Mouse (Mus musculus): ENCODE results near the gene Vps33b. TPM values are rescaled to one million over a fixed set of nuclear protein-coding genes. Genes with fewer than 3 reads are reported as not detected.

The Vps33b gene
- polyA plus RNA-seq (2014; fragmentation: Illumina TruSeq; extraction: RNeasy Lipid Tissue Mini Kit (QIAGEN cat#74804)), result 3.7 TPM

DNA sequence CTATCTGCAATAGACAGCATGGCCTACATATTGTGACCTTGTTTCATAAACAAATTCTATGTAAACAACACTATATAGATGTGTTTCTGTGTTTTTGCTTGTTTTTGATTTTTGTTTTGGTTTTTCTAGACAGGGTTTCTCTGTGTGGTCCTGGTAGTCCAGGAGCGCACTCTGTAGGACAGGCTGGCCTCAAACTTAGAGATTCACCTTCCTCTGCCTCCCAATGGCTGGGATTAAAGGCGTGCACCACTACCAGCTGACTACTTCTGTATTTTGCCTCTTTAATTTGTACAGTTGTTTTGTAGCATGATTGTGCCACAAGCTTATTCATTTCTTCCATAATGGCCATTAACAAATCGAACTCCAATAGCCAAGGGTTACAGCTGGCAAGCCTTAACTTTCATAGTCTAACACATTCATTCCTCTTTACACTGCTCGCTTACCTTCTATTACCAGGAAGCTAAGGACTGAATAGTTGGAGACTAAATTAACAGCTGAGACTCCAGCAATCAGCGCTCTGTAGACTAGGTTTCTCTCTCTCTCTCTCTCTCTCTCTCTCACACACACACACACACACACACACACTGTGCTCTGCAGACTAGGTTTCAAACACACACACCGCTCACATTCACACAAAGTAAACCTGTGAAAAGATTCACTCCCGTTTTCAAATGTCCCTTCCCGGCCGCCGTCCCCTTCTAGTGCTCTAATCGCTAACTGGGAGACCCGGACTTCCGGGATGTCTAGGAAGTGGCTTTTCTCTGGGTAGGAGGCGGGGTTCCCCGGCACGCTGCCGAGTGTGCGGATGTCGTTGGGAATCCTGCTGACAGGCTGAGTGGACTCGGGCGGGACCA is at the start of gene Vps33b:
TSS of gene Vps33b (plus strand) at position 753 of the 854 bp plus-strand sequence.

DNA sequence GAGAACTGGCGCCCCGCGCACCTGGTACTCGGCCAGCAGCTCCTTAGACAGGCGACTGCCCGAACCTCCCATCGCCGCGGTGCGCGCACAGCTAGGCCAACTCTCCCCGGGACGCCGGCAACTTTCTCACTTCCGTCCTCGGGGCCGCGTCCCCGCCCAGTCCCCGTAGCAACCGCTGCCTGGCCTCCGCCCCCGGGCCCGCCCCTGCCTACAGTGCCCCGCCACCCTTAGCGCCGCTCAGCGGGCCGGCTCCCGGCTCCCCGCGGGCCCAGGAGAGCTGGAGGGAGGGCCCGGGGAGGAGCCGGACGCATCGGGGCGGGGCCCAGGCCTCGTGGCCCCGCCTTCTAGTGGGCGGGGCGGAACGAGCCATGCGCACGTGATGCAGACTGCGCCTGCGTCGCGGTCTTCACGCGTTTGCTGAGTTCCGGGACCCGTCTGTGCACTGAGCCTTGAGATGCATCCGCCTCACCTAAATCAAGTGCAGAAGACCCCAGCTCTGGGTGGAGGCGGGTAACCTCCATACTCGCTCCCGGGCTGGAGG is 36.9 kb upstream of the Vps33b start, which contains the start of the genes Cib1 and Gdpgp1:
TSS of gene Cib1 (minus strand) at position 325 of the 541 bp plus-strand sequence.
TSS of gene Gdpgp1 (plus strand) at position 377 of the 541 bp plus-strand sequence.

DNA sequence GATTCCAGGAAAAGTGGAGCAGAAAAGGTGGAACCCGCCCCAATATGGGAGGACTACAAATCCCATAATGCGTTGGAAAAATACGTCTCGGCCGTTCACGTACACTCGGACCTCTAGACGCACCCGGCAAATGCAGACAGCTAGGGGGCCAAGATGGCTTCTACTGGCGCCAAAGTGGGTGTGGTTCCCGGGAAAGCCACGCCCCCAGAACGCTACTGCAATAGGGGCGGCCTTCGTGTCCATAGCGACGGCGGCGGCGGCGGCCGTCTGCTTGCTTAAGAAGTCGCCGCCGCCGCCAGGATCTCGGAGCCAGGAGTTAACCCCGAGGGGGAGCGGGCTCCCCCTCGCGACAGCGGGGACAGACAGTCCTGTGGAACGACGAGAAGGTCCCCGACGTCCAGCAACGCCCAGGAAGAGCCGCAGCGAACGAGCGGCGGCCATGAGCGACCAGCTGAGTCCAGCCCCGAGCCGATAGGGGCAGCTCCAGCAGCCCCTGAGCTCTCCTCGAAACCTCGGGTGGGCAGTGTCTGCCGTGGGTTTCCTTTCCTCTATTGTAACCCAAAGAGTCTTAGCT is 23.2 kb upstream of the Vps33b start, which contains the start of gene Ttll13:
TSS of gene Ttll13 (plus strand) at position 229 of the 574 bp plus-strand sequence.

DNA sequence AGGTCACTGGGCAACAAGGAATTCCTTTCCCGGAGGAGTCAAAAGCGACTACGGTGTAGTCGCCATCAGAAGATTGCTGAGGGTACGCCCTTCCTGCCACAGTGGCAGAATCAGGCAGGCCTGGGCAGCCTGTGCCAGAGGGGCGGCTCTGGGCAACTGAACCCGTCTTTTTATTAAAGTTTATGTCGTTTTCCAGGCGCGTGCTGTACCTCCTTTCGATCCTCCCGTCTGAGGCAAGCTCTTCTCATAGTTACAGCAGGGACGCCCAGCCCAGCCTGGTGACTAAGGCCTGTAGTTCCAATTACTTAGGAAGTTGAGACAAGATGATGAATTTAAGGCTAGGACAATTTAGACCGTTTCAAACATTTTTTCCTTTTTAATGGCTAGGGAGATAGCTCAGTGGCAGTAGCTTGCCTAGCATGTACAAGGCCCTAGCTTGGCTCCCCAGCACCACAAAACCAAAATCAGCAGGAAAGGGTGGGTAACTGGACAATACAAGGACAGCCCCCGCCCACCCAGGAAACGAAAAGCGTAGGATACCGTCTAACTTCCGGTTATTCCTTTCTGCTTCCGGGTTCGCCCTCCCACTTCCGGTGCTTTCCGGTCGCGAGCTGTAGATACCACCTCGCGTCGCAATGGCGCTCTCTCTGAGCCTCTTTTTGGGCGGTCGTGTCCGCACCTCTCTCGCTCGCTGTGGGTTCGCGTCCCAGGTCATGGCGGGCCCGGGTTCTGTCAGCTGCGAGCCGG is 8.7 kb upstream of the Vps33b start, which contains the start of gene Ngrn:
TSS of gene Ngrn (plus strand) at position 591 of the 747 bp plus-strand sequence.

DNA sequence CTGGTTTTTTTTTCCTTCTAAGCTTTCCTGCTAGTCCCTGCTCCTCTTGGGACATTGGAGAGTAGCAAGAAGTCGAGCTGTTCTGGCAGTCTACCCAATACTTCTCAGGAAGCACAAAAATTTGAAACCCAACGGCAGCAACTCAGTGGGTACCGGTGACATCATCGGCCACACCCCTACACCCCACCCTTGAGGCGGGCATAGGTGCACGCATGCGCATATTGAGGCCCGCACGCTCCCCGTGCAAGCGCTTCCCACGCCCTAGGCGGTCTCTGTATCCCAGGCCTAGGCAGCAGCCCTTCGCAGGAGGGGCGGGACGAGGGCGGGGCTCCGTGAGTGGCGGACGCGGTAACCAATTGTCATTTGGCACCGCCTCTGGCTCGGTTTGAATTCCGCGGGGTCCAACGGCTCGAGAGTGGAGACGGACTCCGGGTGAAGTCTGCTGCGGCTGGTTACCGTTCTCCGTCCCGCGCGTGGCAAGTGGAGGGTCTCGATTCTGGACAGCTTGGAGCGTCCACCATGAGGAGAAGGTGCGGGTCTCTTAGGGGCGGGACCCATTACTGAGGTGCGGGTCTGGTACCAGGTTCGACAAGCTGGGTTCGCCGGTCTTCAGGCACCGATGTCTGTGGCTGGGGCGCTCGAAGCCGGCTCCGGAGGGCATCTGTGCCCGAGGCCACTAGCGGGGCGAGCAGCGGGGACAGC is 24.8 kb downstream of the Vps33b start, which contains the start of gene Prc1:
TSS of gene Prc1 (plus strand) at position 389 of the 702 bp plus-strand sequence.

DNA sequence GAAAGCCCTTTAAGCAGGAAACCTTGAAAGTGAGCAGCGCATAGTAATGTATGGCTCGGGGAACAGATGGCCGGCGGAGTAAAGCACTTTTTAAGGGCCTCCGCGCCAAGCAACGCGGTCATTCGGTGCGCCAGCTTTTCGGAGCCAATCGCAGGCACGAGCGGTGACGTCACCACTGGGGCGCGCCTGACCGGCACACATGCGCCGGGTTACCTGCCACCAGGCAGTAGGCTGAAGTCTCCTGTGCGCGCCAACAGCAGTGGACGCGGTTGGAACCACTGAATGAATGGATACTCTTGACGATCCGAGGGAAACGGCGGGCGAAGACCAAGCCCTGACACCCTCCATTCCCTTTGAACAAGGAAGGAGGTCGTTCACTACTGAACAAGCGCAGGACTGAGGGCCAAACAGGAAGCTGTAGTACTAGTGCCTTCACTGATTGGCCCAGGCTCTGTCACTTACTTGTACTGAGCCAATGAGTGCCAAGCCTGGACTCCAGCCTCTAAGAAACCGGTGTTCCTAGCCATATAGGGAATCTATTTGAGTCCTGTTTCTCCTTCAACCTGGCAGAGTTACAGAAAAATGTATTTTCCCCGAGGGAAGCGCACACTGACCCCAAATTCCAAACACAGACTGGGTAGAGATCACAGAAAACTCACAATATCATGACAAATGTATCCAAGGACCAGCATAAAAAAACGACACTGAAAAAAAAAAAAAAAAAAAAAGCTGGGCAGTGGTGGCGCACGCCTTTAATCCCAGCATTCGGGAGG is 54.8 kb downstream of the Vps33b start, which contains the start of gene Rccd1:
TSS of gene Rccd1 (minus strand) at position 412 of the 773 bp plus-strand sequence.

DNA sequence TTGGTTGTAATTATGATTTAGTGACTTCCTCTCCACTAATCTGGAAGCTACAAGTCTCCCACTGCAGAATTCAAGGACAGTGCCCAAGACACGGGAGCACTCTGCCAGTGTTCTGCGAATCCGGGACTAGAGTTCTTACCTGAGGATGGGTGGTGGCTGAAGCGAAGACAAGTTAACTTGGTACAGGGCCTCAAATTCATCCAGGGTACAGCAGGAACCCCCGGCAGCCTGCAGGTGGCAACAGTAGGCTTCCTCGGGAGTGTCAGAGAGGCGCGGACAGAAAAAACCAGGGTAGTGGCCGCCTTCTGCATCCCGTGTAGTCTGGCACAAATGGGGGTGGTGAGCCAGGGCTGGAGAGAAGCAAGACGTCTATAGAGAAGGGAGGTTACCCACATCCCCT is 71.3 kb downstream of the Vps33b start, which contains the start of gene Unc45a:
TSS of gene Unc45a (minus strand) at position 213 of the 400 bp plus-strand sequence.

Other genes starting within 250 kb of the Vps33b start
- gene Zfp710, start 244.8 kb upstream of the Vps33b start, polyA plus RNA-seq (2014; fragmentation: Illumina TruSeq; extraction: RNeasy Lipid Tissue Mini Kit (QIAGEN cat#74804)), result 1.1 TPM
- gene Idh2, start 154.3 kb upstream of the Vps33b start, polyA plus RNA-seq (2014; fragmentation: Illumina TruSeq; extraction: RNeasy Lipid Tissue Mini Kit (QIAGEN cat#74804)), result 4.9 TPM
- gene Sema4b, start 82.8 kb upstream of the Vps33b start, polyA plus RNA-seq (2014; fragmentation: Illumina TruSeq; extraction: RNeasy Lipid Tissue Mini Kit (QIAGEN cat#74804)), result 1.7 TPM
- 5.0 TPM for gene Cib1, start 36.8 kb upstream of the Vps33b start, polyA plus RNA-seq (2014; fragmentation: Illumina TruSeq; extraction: RNeasy Lipid Tissue Mini Kit (QIAGEN cat#74804))
- 1.5 TPM for gene Gdpgp1, start 36.8 kb upstream of the Vps33b start, polyA plus RNA-seq (2014; fragmentation: Illumina TruSeq; extraction: RNeasy Lipid Tissue Mini Kit (QIAGEN cat#74804))
- gene Ttll13, start 23.3 kb upstream of the Vps33b start, polyA plus RNA-seq (2014; fragmentation: Illumina TruSeq; extraction: RNeasy Lipid Tissue Mini Kit (QIAGEN cat#74804)), result 0.43 TPM
- gene Ngrn, start 8.4 kb upstream of the Vps33b start, polyA plus RNA-seq (2014; fragmentation: Illumina TruSeq; extraction: RNeasy Lipid Tissue Mini Kit (QIAGEN cat#74804)), result 14.1 TPM
- 117 TPM for gene Prc1, start 24.8 kb downstream of the Vps33b start, polyA plus RNA-seq (2014; fragmentation: Illumina TruSeq; extraction: RNeasy Lipid Tissue Mini Kit (QIAGEN cat#74804))
- gene Rccd1, start 54.8 kb downstream of the Vps33b start, polyA plus RNA-seq (2014; fragmentation: Illumina TruSeq; extraction: RNeasy Lipid Tissue Mini Kit (QIAGEN cat#74804)), result 3.0 TPM
- 4.1 TPM for gene Unc45a, start 71.4 kb downstream of the Vps33b start, polyA plus RNA-seq (2014; fragmentation: Illumina TruSeq; extraction: RNeasy Lipid Tissue Mini Kit (QIAGEN cat#74804))
- 20.4 TPM for gene Hddc3, start 73.5 kb downstream of the Vps33b start, polyA plus RNA-seq (2014; fragmentation: Illumina TruSeq; extraction: RNeasy Lipid Tissue Mini Kit (QIAGEN cat#74804))
- gene Man2a2, start 101.7 kb downstream of the Vps33b start, polyA plus RNA-seq (2014; fragmentation: Illumina TruSeq; extraction: RNeasy Lipid Tissue Mini Kit (QIAGEN cat#74804)), result 24.3 TPM
- gene Fes, start 118.3 kb downstream of the Vps33b start, polyA plus RNA-seq (2014; fragmentation: Illumina TruSeq; extraction: RNeasy Lipid Tissue Mini Kit (QIAGEN cat#74804)), result not detected
- 1.2 TPM for gene Furin, start 135.8 kb downstream of the Vps33b start, polyA plus RNA-seq (2014; fragmentation: Illumina TruSeq; extraction: RNeasy Lipid Tissue Mini Kit (QIAGEN cat#74804))

Measured in ovary, adult 10 weeks (tissue).